Mouse (Mus musculus): ENCODE measurements around the gene Gm17606. TPM values are rescaled to one million over a fixed set of nuclear protein-coding genes. Genes with fewer than 3 reads are reported as not detected.

The Gm17606 gene
- polyA plus RNA-seq (2015; fragmentation: Nextera tagmentation; extraction: Ambion mirVana) = not detected in 2 replicates

DNA sequence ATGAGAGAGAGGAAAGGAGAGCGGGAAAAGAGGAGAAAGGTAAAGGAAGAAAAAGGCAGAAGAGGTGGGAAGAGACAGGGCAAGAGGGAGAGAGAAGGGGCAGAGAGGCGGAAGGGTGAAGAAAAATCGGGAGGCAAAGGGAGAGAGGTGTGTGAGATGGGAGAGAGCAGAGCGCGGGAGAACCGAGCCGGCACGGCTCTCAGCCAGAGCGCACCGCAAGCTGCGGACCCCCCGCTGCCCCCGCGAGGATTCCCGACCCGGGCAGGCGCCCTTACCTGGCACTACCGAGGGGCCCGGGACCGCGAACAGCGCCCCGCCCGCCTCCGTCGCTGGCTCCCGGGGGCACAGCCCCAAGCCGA is at the start of gene Gm17606:
Gm17606 (plus strand) TSS at position 7 of the 359 bp plus-strand sequence.
- under 1% methylated on average over 23 of the region's 28 CpGs for WGBS
- Histone ChIP-seq H3K9me3 (replicated peaks; ENCODE audit: control insufficient read depth, low read length, poor library complexity, severe bottlenecking) (no peaks in the 10 kb centered on the region), H3K4me1 (ENCODE audit: control insufficient read depth, insufficient read depth, low read length) (peaks cover 18% of the 10 kb centered on the region), H3K27me3 (ENCODE audit: control insufficient read depth, insufficient read depth, low read depth, low read length) (no peaks in the 10 kb centered on the region), H3K27ac (ENCODE audit: low read length) (peak within 1 kb of the TSS; percentile 93), H3K36me3 (ENCODE audit: control insufficient read depth, insufficient read depth, low read length) (peaks cover 43% of the 10 kb centered on the region), H3K4me3 (ENCODE audit: low read depth, low read length) (peak within 1 kb of the TSS; percentile 82), H3K4me2 (ENCODE audit: low read length) (peak within 1 kb of the TSS; percentile 63), H3K9ac (ENCODE audit: low read depth, low read length) (peak within 1 kb of the TSS; percentile 100)
- ATAC-seq = peak; percentile 25; the same call in 1 of the 2 replicates

GRCm38 (mm10) chr14:54591056-54591455 is 49.7 kb upstream of the Gm17606 start:
- 92% methylated on average over 16 of the region's 16 CpGs for WGBS
- no peak overlapping the region for H3K27ac ChIP-seq (ENCODE audit: low read length)
- no peaks in the 10 kb centered on the region for H3K27me3 ChIP-seq (ENCODE audit: control insufficient read depth, insufficient read depth, low read depth, low read length)
- H3K36me3 ChIP-seq (ENCODE audit: control insufficient read depth, insufficient read depth, low read length) = no peaks in the 10 kb centered on the region; the same call in 1 of the 2 replicates
- ATAC-seq = no peak
- no peak overlapping the region for H3K4me3 ChIP-seq (ENCODE audit: low read depth, low read length)
- no peak overlapping the region for H3K9ac ChIP-seq (ENCODE audit: low read depth, low read length)
- H3K9me3 ChIP-seq (replicated peaks; ENCODE audit: control insufficient read depth, low read length, poor library complexity, severe bottlenecking) = no peaks in the 10 kb centered on the region
- H3K4me2 ChIP-seq (ENCODE audit: low read length) = no peak overlapping the region
- no peaks in the 10 kb centered on the region for H3K4me1 ChIP-seq (ENCODE audit: control insufficient read depth, insufficient read depth, low read length)

DNA sequence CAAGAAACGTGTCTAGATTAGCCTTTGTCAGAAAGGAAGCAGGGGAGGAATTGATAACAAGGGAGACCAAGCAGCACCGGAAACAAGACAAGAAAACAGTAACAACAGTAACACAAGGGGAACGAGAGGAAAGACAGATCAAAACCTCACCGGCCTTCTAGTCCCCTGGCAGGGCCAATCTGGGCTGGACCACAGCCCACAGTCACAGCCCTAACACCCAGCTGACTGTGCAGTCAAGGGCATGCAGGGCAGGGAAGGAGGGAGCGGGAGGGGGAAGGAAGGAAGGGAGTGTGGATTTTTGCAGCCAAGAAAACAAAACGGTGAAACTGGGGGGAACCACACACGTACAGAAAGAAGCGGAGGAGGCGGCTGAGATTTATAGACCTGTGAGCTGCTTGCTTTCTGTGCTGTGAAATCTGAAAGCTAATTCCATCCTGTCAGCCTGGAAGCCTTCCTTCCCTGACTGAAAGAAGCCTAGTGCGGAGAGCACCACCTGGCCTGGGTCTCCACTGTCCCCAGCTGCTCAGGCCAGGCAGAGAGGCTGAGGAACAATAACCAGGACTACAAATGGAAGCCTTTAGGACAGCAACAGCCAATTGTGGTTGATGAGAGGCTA is 48.3 kb upstream of the Gm17606 start:
- H3K27ac ChIP-seq (ENCODE audit: low read length) = 0 out of 2 replicates have a peak overlapping the region, but pooled peaks have one; percentile 7
- 70% methylated on average over 10 of the region's 10 CpGs for WGBS

GRCm38 (mm10) chr14:54594055-54594454 is 46.7 kb upstream of the Gm17606 start:
- H3K9me3 ChIP-seq (replicated peaks; ENCODE audit: control insufficient read depth, low read length, poor library complexity, severe bottlenecking) = no peaks in the 10 kb centered on the region
- no peaks in the 10 kb centered on the region for H3K4me1 ChIP-seq (ENCODE audit: control insufficient read depth, insufficient read depth, low read length)
- H3K27ac ChIP-seq (ENCODE audit: low read length) = no peak overlapping the region
- no peak overlapping the region for H3K4me2 ChIP-seq (ENCODE audit: low read length)
- 91% methylated on average over 3 of the region's 3 CpGs for WGBS
- no peaks in the 10 kb centered on the region for H3K36me3 ChIP-seq (ENCODE audit: control insufficient read depth, insufficient read depth, low read length)
- no peaks in the 10 kb centered on the region for H3K27me3 ChIP-seq (ENCODE audit: control insufficient read depth, insufficient read depth, low read depth, low read length)
- no peak overlapping the region for H3K4me3 ChIP-seq (ENCODE audit: low read depth, low read length)
- no peak for ATAC-seq
- H3K9ac ChIP-seq (ENCODE audit: low read depth, low read length) = no peak overlapping the region

More for the DNA sequence above, 48.3 kb upstream of the Gm17606 start:
- no peaks in the 10 kb centered on the region for H3K4me1 ChIP-seq (ENCODE audit: control insufficient read depth, insufficient read depth, low read length)
- no peak overlapping the region for H3K4me2 ChIP-seq (ENCODE audit: low read length)
- H3K9ac ChIP-seq (ENCODE audit: low read depth, low read length) = 0 out of 2 replicates have a peak overlapping the region, but pooled peaks have one; percentile 2
- no peaks in the 10 kb centered on the region for H3K9me3 ChIP-seq (replicated peaks; ENCODE audit: control insufficient read depth, low read length, poor library complexity, severe bottlenecking)
- no peaks in the 10 kb centered on the region; the same call in 1 of the 2 replicates for H3K36me3 ChIP-seq (ENCODE audit: control insufficient read depth, insufficient read depth, low read length)
- ATAC-seq = no peak
- no peak overlapping the region for H3K4me3 ChIP-seq (ENCODE audit: low read depth, low read length)
- no peaks in the 10 kb centered on the region for H3K27me3 ChIP-seq (ENCODE audit: control insufficient read depth, insufficient read depth, low read depth, low read length)

GRCm38 (mm10) chr14:54594631-54595414 is 45.9 kb upstream of the Gm17606 start:
- H3K9me3 ChIP-seq (replicated peaks; ENCODE audit: control insufficient read depth, low read length, poor library complexity, severe bottlenecking) = no peaks in the 10 kb centered on the region
- no peak for ATAC-seq
- H3K9ac ChIP-seq (ENCODE audit: low read depth, low read length) = no peak overlapping the region
- no peaks in the 10 kb centered on the region for H3K36me3 ChIP-seq (ENCODE audit: control insufficient read depth, insufficient read depth, low read length)
- no peak overlapping the region for H3K4me2 ChIP-seq (ENCODE audit: low read length)
- no peak overlapping the region for H3K27ac ChIP-seq (ENCODE audit: low read length)
- no peaks in the 10 kb centered on the region for H3K27me3 ChIP-seq (ENCODE audit: control insufficient read depth, insufficient read depth, low read depth, low read length)
- WGBS = 65% methylated on average over 28 of the region's 28 CpGs
- H3K4me1 ChIP-seq (ENCODE audit: control insufficient read depth, insufficient read depth, low read length) = no peaks in the 10 kb centered on the region
- no peak overlapping the region for H3K4me3 ChIP-seq (ENCODE audit: low read depth, low read length)

DNA sequence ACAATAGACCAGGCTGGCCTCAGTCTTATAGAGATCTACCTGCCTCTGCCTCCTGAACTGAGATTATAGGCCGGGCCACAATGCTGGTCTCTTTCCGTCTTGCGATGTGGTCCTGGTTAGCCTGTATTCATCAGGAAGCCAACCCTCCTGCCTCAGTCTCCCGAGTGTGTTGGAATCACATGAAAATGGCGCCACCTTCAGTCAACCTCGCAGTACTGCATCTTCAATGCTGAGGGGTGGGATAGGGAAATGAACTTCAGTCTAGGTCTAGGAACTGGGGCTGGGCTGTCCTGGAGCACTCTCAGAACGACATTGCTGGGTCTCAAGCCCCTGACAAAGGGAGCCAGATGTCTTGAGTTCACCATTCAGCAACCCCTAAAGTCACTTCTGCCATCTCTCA is 43.7 kb upstream of the Gm17606 start:
- Histone ChIP-seq H3K9ac (ENCODE audit: low read depth, low read length) (no peak overlapping the region), H3K36me3 (ENCODE audit: control insufficient read depth, insufficient read depth, low read length) (no peaks in the 10 kb centered on the region)

GRCm38 (mm10) chr14:54601601-54602000 is 39.2 kb upstream of the Gm17606 start:
- Histone ChIP-seq H3K27ac (ENCODE audit: low read length) (no peak overlapping the region), H3K27me3 (ENCODE audit: control insufficient read depth, insufficient read depth, low read depth, low read length) (no peaks in the 10 kb centered on the region), H3K9ac (ENCODE audit: low read depth, low read length) (no peak overlapping the region), H3K4me3 (ENCODE audit: low read depth, low read length) (no peak overlapping the region), H3K4me1 (ENCODE audit: control insufficient read depth, insufficient read depth, low read length) (peaks cover 23% of the 10 kb centered on the region), H3K9me3 (replicated peaks; ENCODE audit: control insufficient read depth, low read length, poor library complexity, severe bottlenecking) (no peaks in the 10 kb centered on the region), H3K4me2 (ENCODE audit: low read length) (no peak overlapping the region), H3K36me3 (ENCODE audit: control insufficient read depth, insufficient read depth, low read length) (no peaks in the 10 kb centered on the region)
- no peak for ATAC-seq
- WGBS = 78% methylated on average over 2 of the region's 2 CpGs

More for the DNA sequence above, 43.7 kb upstream of the Gm17606 start:
- no peak for ATAC-seq
- no peak overlapping the region for H3K27ac ChIP-seq (ENCODE audit: low read length)
- peaks cover under 1% of the 10 kb centered on the region for H3K4me1 ChIP-seq (ENCODE audit: control insufficient read depth, insufficient read depth, low read length)
- H3K9me3 ChIP-seq (replicated peaks; ENCODE audit: control insufficient read depth, low read length, poor library complexity, severe bottlenecking) = no peaks in the 10 kb centered on the region
- H3K27me3 ChIP-seq (ENCODE audit: control insufficient read depth, insufficient read depth, low read depth, low read length) = no peaks in the 10 kb centered on the region
- H3K4me3 ChIP-seq (ENCODE audit: low read depth, low read length) = no peak overlapping the region
- WGBS = 81% methylated on average over 7 of the region's 7 CpGs
- H3K4me2 ChIP-seq (ENCODE audit: low read length) = no peak overlapping the region

GRCm38 (mm10) chr14:54602613-54603012 is 38.1 kb upstream of the Gm17606 start:
- ATAC-seq = peak; percentile 32

More at GRCm38 (mm10) chr14:54602613-54603012, 38.1 kb upstream of the Gm17606 start:
- H3K4me2 ChIP-seq (ENCODE audit: low read length) = peak overlapping the region; percentile 54
- H3K36me3 ChIP-seq (ENCODE audit: control insufficient read depth, insufficient read depth, low read length) = no peaks in the 10 kb centered on the region
- H3K9me3 ChIP-seq (replicated peaks; ENCODE audit: control insufficient read depth, low read length, poor library complexity, severe bottlenecking) = no peaks in the 10 kb centered on the region
- peak overlapping the region; percentile 80; the same call in 1 of the 2 replicates for H3K9ac ChIP-seq (ENCODE audit: low read depth, low read length)
- H3K4me1 ChIP-seq (ENCODE audit: control insufficient read depth, insufficient read depth, low read length) = peaks cover 23% of the 10 kb centered on the region
- peak overlapping the region; percentile 96 for H3K27ac ChIP-seq (ENCODE audit: low read length)
- WGBS = 31% methylated on average over 4 of the region's 4 CpGs
- no peaks in the 10 kb centered on the region for H3K27me3 ChIP-seq (ENCODE audit: control insufficient read depth, insufficient read depth, low read depth, low read length)
- H3K4me3 ChIP-seq (ENCODE audit: low read depth, low read length) = peak overlapping the region; percentile 57
